Mouse (Mus musculus) stomach, postnatal 0 days (tissue): ENCODE measurements around the gene Lrg1. TPM values are rescaled to one million over a fixed set of nuclear protein-coding genes. Genes with fewer than 3 reads are reported as not detected.
"Not testable (repeated sequence)": the region's sequence is repeated elsewhere in the genome, so short reads cannot be mapped to it uniquely, and the experiment has no call there.

Experiments
- ATAC-seq: fragments of 200-750 bp; cut with Nextera tagmentation; 2 replicates; pipeline ENCODE4 v1.8.0; 2017; ENCODE audit not compliant: low FRiP score, low TSS enrichment
- DNase-seq: peaks from one replicate; pipeline ENCODE4 v3.0.0-alpha.2; 2016; ENCODE audit warnings: low spot score
- H3K27ac ChIP-seq: fragments of 300-500 bp; sonication (generic); replicated peaks from 2 replicates; pipeline ENCODE4 v1.5.1; 2014; ENCODE audit warnings: mild to moderate bottlenecking, control low read depth
- H3K27me3 ChIP-seq: fragments of 300-500 bp; sonication (generic); 2 replicates; pipeline ENCODE4 v1.6.1; 2014; ENCODE audit warnings: low read length; ENCODE audit not compliant: control insufficient read depth, insufficient read depth
- H3K36me3 ChIP-seq: fragments of 300-500 bp; sonication (generic); 2 replicates; pipeline ENCODE4 v1.6.1; 2014; ENCODE audit warnings: low read length, mixed read lengths; ENCODE audit not compliant: control insufficient read depth, insufficient read depth
- H3K4me1 ChIP-seq: fragments of 300-500 bp; sonication (generic); replicated peaks from 2 replicates; pipeline ENCODE4 v1.6.1; 2014; ENCODE audit warnings: antibody characterized with exemption; ENCODE audit not compliant: control insufficient read depth, insufficient read depth
- H3K4me2 ChIP-seq: fragments of 300-500 bp; sonication (generic); replicated peaks from 2 replicates; pipeline ENCODE4 v1.6.1; 2014; ENCODE audit warnings: low read depth, mild to moderate bottlenecking, control low read depth, moderate library complexity
- H3K4me3 ChIP-seq: fragments of 300-500 bp; sonication (generic); 2 replicates; pipeline ENCODE4 v1.5.1; 2014; ENCODE audit warnings: low read depth, low read length, control low read depth
- H3K9ac ChIP-seq: fragments of 300-500 bp; sonication (generic); 2 replicates; pipeline ENCODE4 v1.6.1; 2014; ENCODE audit warnings: mild to moderate bottlenecking, low read length, control low read depth, mixed read lengths
- H3K9me3 ChIP-seq: fragments of 300-500 bp; sonication (generic); 2 replicates; pipeline ENCODE4 v1.6.1; 2016; ENCODE audit warnings: low read length; ENCODE audit not compliant: control insufficient read depth
- CTCF ChIP-seq: IDR thresholded peaks from 2 replicates; pipeline ENCODE4 v1.5.1; 2016; ENCODE audit warnings: antibody characterized with exemption, low read depth, mild to moderate bottlenecking, moderate library complexity
- EP300 ChIP-seq: optimal IDR thresholded peaks from 2 replicates; pipeline ENCODE3; 2016; ENCODE audit warnings: antibody characterized with exemption
- WGBS: fragments of 180-500 bp; shearing (Covaris S2); extraction: QIAGEN DNeasy Blood & Tissue Kit; methylation state at CpG from one replicate; pipeline ENCODE4 v1.1.7; 2014; 5-methylcytosine and 5-hydroxymethylcytosine counted together
- polyA plus RNA-seq: library from polyadenylated mRNA; unstranded; fragments of >200 nt; fragmentation: Nextera tagmentation; extraction: Ambion mirVana; gene quantifications from 2 replicates; pipeline ENCODE4 v1.2.1, GENCODE M21; 2015

Lrg1 gene
- polyA plus RNA-seq, 1 experiment from 2014 or later, result 1.2 TPM

- no peak for DNase-seq
- ATAC-seq, result no peak
- no peaks in the 10 kb centered on the region for H3K9me3 ChIP-seq
- H3K9ac ChIP-seq, result no peak overlapping the region
- WGBS, result 66% methylated on average over 2 of the region's 2 CpGs
- no peak overlapping the region for H3K4me2 ChIP-seq
- no peak overlapping the region for H3K4me3 ChIP-seq
- no peak overlapping the region for H3K27ac ChIP-seq
- H3K27me3 ChIP-seq, result no peaks in the 10 kb centered on the region
- H3K36me3 ChIP-seq, result no peaks in the 10 kb centered on the region; the same call in 1 of the 2 replicates
- no peak for TF ChIP-seq EP300
- no peak for TF ChIP-seq CTCF
- H3K4me1 ChIP-seq, result no peaks in the 10 kb centered on the region
Measured at GRCm38 (mm10) chr17:56107736-56108135, 14.1 kb downstream of the Lrg1 start.

- Histone ChIP-seq H3K27me3 (no peaks in the 10 kb centered on the region), H3K9me3 (no peaks in the 10 kb centered on the region), H3K4me2 (no peak overlapping the region), H3K4me1 (no peaks in the 10 kb centered on the region), H3K9ac (no peak overlapping the region), H3K4me3 (no peak overlapping the region), H3K36me3 (no peaks in the 10 kb centered on the region; the same call in 1 of the 2 replicates), H3K27ac (no peak overlapping the region)
- TF ChIP-seq EP300 (no peak), CTCF (no peak)
- 71% methylated on average over 4 of the region's 4 CpGs for WGBS
- ATAC-seq (no peak), DNase-seq (no peak)
Measured at GRCm38 (mm10) chr17:56106981-56107380, 14.8 kb downstream of the Lrg1 start.

- WGBS, result 96% methylated on average over 4 of the region's 4 CpGs
- H3K9me3 ChIP-seq, H3K4me1 ChIP-seq, ATAC-seq, H3K27me3 ChIP-seq, H3K4me2 ChIP-seq, DNase-seq, H3K27ac ChIP-seq, H3K9ac ChIP-seq, H3K36me3 ChIP-seq, H3K4me3 ChIP-seq: not testable (repeated sequence)
Measured at GRCm38 (mm10) chr17:56106436-56106835, 15.4 kb downstream of the Lrg1 start.

- not testable (repeated sequence) for ATAC-seq, H3K4me2 ChIP-seq, H3K27me3 ChIP-seq, H3K4me3 ChIP-seq, DNase-seq, H3K27ac ChIP-seq, H3K9ac ChIP-seq, H3K4me1 ChIP-seq, H3K36me3 ChIP-seq, H3K9me3 ChIP-seq
- 89% methylated on average over 2 of the region's 5 CpGs for WGBS
Measured at GRCm38 (mm10) chr17:56104821-56105220, 17.0 kb downstream of the Lrg1 start.

- DNase-seq (no peak), ATAC-seq (no peak)
- Histone ChIP-seq H3K27me3 (no peaks in the 10 kb centered on the region), H3K4me3 (no peak overlapping the region), H3K9me3 (no peaks in the 10 kb centered on the region), H3K4me2 (no peak overlapping the region), H3K36me3 (peaks cover 14% of the 10 kb centered on the region), H3K9ac (no peak overlapping the region), H3K4me1 (no peaks in the 10 kb centered on the region), H3K27ac (no peak overlapping the region)
- TF ChIP-seq EP300, result no peak
- TF ChIP-seq CTCF, result no peak
- WGBS, result 94% methylated on average over 8 of the region's 8 CpGs
Measured at GRCm38 (mm10) chr17:56103465-56104285, 18.1 kb downstream of the Lrg1 start.

GRCm38 (mm10) chr17:56102927-56103326 is 18.9 kb downstream of the Lrg1 start:
- Histone ChIP-seq H3K36me3 (peaks cover 21% of the 10 kb centered on the region), H3K27ac (no peak overlapping the region), H3K27me3 (no peaks in the 10 kb centered on the region), H3K9ac (no peak overlapping the region), H3K9me3 (no peaks in the 10 kb centered on the region), H3K4me2 (no peak overlapping the region), H3K4me1 (no peaks in the 10 kb centered on the region), H3K4me3 (no peak overlapping the region)
- no peak for TF ChIP-seq CTCF
- TF ChIP-seq EP300, result no peak
- ATAC-seq (no peak), DNase-seq (no peak)
- 94% methylated on average over 9 of the region's 9 CpGs for WGBS
